Mouse (Mus musculus) ZHBTc4 (cell line): ENCODE measurements around the gene Ifitm1.
"Not testable (repeated sequence)": the region's sequence is repeated elsewhere in the genome, so short reads cannot be mapped to it uniquely, and the experiment has no call there.

ENCODE experiments used
- DNase-seq: peaks from one replicate; pipeline ENCODE4 v3.0.0-alpha.2; 2011; ENCODE audit warnings: low read depth, low spot score

The Ifitm1 gene

GRCm38 (mm10) chr7:140974940-140975339 is 7.9 kb downstream of the Ifitm1 start:
- peak; percentile 53 for DNase-seq

- DNase-seq = no peak
These were observed 8.4 kb downstream of the Ifitm1 start for GRCm38 (mm10) chr7:140975465-140975864.

GRCm38 (mm10) chr7:140976720-140977119 is 9.7 kb downstream of the Ifitm1 start:
- DNase-seq = not testable (repeated sequence)

- no peak for DNase-seq
These were observed 14.7 kb downstream of the Ifitm1 start for GRCm38 (mm10) chr7:140981704-140982103.

GRCm38 (mm10) chr7:140982971-140983370 is 15.9 kb downstream of the Ifitm1 start:
- no peak for DNase-seq

- no peak for DNase-seq
These were observed 20.4 kb downstream of the Ifitm1 start for GRCm38 (mm10) chr7:140987182-140988138.

- no peak for DNase-seq
These were observed 22.0 kb downstream of the Ifitm1 start for GRCm38 (mm10) chr7:140989022-140989421.

- DNase-seq = no peak
These were observed 23.2 kb downstream of the Ifitm1 start for GRCm38 (mm10) chr7:140990185-140990584.

- DNase-seq = no peak
These were observed 23.6 kb downstream of the Ifitm1 start for GRCm38 (mm10) chr7:140990622-140991021.

- DNase-seq = peak; percentile 47
These were observed 24.2 kb downstream of the Ifitm1 start for GRCm38 (mm10) chr7:140991117-140991689.

GRCm38 (mm10) chr7:140997817-140998216 is 30.8 kb downstream of the Ifitm1 start:
- no peak for DNase-seq

- DNase-seq = no peak
These were observed 32.1 kb downstream of the Ifitm1 start for GRCm38 (mm10) chr7:140998853-140999700.

- DNase-seq = peak; percentile 16
These were observed 34.1 kb downstream of the Ifitm1 start for GRCm38 (mm10) chr7:141000881-141001708.

- no peak for DNase-seq
These were observed 36.4 kb downstream of the Ifitm1 start for GRCm38 (mm10) chr7:141003248-141004010.

GRCm38 (mm10) chr7:141006446-141006845 is 39.4 kb downstream of the Ifitm1 start:
- no peak for DNase-seq

- DNase-seq = no peak
These were observed 39.9 kb downstream of the Ifitm1 start for GRCm38 (mm10) chr7:141006914-141007313.

GRCm38 (mm10) chr7:141008312-141008761 is 41.3 kb downstream of the Ifitm1 start:
- peak; percentile 86 for DNase-seq

GRCm38 (mm10) chr7:141008938-141009660 is 42.1 kb downstream of the Ifitm1 start:
- DNase-seq = peak; percentile 97

- DNase-seq = no peak
These were observed 42.6 kb downstream of the Ifitm1 start for GRCm38 (mm10) chr7:141009665-141010064.
